Mouse (Mus musculus) brain, embryonic 14.5 days (tissue): ENCODE results near the gene Bcas3.

Source experiments
- CTCF ChIP-seq: fragments of 200-500 bp; IDR thresholded peaks from 2 replicates; pipeline ENCODE4 v1.5.1; 2012; ENCODE audit warnings: inconsistent platforms, mild to moderate bottlenecking, moderate library complexity, borderline replicate concordance; ENCODE audit not compliant: insufficient read depth, insufficient read length; ENCODE audit errors: extremely low read depth
- POLR2A ChIP-seq: fragments of 200-500 bp; IDR thresholded peaks from 2 replicates; pipeline ENCODE4 v1.6.1; 2012; ENCODE audit warnings: mild to moderate bottlenecking, inconsistent platforms, borderline replicate concordance; ENCODE audit not compliant: poor library complexity, insufficient read depth, insufficient read length, severe bottlenecking; ENCODE audit errors: extremely low read depth

- no peak for TF ChIP-seq CTCF
- TF ChIP-seq POLR2A: no peak
These were observed 6.7 kb downstream of the Bcas3 start for GRCm38 (mm10) chr11:85359641-85360040.
